Mouse (Mus musculus) brain, embryonic 14.5 days (tissue): ENCODE results near the gene Inka1.

Experiments
- CTCF ChIP-seq: fragments of 200-500 bp; IDR thresholded peaks from 2 replicates; pipeline ENCODE4 v1.5.1; 2012; ENCODE audit warnings: inconsistent platforms, mild to moderate bottlenecking, moderate library complexity, borderline replicate concordance; ENCODE audit not compliant: insufficient read depth, insufficient read length; ENCODE audit errors: extremely low read depth
- POLR2A ChIP-seq: fragments of 200-500 bp; IDR thresholded peaks from 2 replicates; pipeline ENCODE4 v1.6.1; 2012; ENCODE audit warnings: mild to moderate bottlenecking, inconsistent platforms, borderline replicate concordance; ENCODE audit not compliant: poor library complexity, insufficient read depth, insufficient read length, severe bottlenecking; ENCODE audit errors: extremely low read depth

DNA sequence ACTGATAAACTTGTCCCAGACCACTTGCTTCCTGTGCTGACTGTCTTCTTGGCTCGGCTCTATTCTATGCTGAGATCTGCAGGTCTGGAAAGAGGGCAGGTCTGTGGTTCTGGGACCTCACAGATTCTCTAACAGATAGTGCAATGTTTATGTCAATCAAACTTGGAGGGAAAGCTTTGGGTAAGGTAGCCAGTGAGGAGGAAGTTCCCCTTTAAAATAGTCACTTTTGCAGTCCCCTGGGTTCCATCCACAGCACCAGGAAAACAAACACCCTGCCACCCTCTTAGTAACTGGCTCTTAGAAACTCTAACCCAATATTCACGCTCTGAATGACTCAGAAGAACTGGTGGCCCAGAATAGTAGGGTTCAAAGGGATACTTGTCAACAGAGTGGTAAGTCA lies 8.8 kb upstream of the Inka1 start:
- TF ChIP-seq POLR2A (no peak), CTCF (no peak)
